ENCODE assay signal across 9 mouse cellular contexts in genomic region chr8:119743291-119744026, GRCm38 (mm10). TPM values are rescaled to one million over a fixed set of nuclear protein-coding genes. Genes with fewer than 3 reads are reported as not detected.
A peak's percentile ranks its signal among the peaks of the same experiment; 100 is the strongest.
DNase-seq lines count a peak whose midpoint lies in the region; ATAC-seq and TF ChIP-seq lines count a peak whose summit lies in the region.
"Had no signal": no experiment of that assay in that cellular context is flagged by ENCODE, and none has a peak within 500 bp of the region (broad histone marks: within the 10 kb centered on the region; RNA-seq: fewer than 3 reads in every experiment).

No protein-coding gene starts in this region.

- no peaks in the 10 kb centered on the region for H3K4me1 ChIP-seq in neural tube, embryonic 15.5 days
- H3K4me1 ChIP-seq in small intestine, adult 2 months (ENCODE audit: control insufficient read depth, insufficient read depth, insufficient read length, low read length) = 0 out of 2 replicates have a peak, but pooled peaks cover 2% of the 10 kb centered on the region
- H3K4me1 ChIP-seq: hindbrain, embryonic 15.5 days had no signal

- no peak overlapping the region for H3K27ac ChIP-seq in neural tube, embryonic 15.5 days (replicated peaks)
- no peak overlapping the region for H3K27ac ChIP-seq in small intestine, adult 2 months (ENCODE audit: insufficient read depth, low read depth, low read length)
- H3K27ac ChIP-seq: hindbrain, embryonic 15.5 days had no signal

- WGBS in neural tube, embryonic 15.5 days = 42% methylated on average over 13 of the region's 13 CpGs
- WGBS in small intestine, adult 2 months = 49% methylated on average over 13 of the region's 13 CpGs

- no peak overlapping the region for H3K4me2 ChIP-seq in neural tube, embryonic 15.5 days
- H3K4me2 ChIP-seq: hindbrain, embryonic 15.5 days had no signal

- TF ChIP-seq CTCF in small intestine, adult 2 months (IDR thresholded peaks at IDR 0.05; ENCODE audit: extremely low read depth, insufficient read length, insufficient replicate concordance, low read depth, low read length) = peak; percentile 65; the same call in 1 of the 2 replicates

- H3K4me3 ChIP-seq in neural tube, embryonic 15.5 days (replicated peaks) = no peak overlapping the region
- H3K4me3 ChIP-seq in small intestine, adult 2 months (ENCODE audit: low read depth, low read length) = no peak overlapping the region
- H3K4me3 ChIP-seq: hindbrain, embryonic 15.5 days had no signal

- H3K9me3 ChIP-seq in neural tube, embryonic 15.5 days (replicated peaks) = no peaks in the 10 kb centered on the region
- H3K9me3 ChIP-seq: hindbrain, embryonic 15.5 days had no signal

- no peaks in the 10 kb centered on the region for H3K36me3 ChIP-seq in neural tube, embryonic 15.5 days
- H3K36me3 ChIP-seq in small intestine, adult 2 months (ENCODE audit: control insufficient read depth, insufficient read depth, low read length) = no peaks in the 10 kb centered on the region
- H3K36me3 ChIP-seq: hindbrain, embryonic 15.5 days had no signal

- TF ChIP-seq POLR2A in small intestine, adult 2 months (IDR thresholded peaks at IDR 0.05; ENCODE audit: low read depth, low read length) = no peak

- H3K9ac ChIP-seq in neural tube, embryonic 15.5 days (replicated peaks) = no peak overlapping the region
- H3K9ac ChIP-seq: hindbrain, embryonic 15.5 days had no signal

- ATAC-seq in neural tube, embryonic 15.5 days (ENCODE audit: low FRiP score) = no peak

- peak; percentile 41 to 73 for DNase-seq in adrenal gland, adult (ENCODE audit: inconsistent age in 2 of 2, low spot score in 1 of 2)
- DNase-seq in adrenal gland, postnatal 4 days (ENCODE audit: low spot score in 2 of 2) = no peak
- peak; percentile 62 for DNase-seq in neural tube, embryonic 10.5 days (ENCODE audit: extremely low spot score, low spot score)
- peak; percentile 85 for DNase-seq in embryo, embryonic 10 days (ENCODE audit: low spot score)
- DNase-seq in heart, postnatal 4 days = peak; percentile 71
- DNase-seq in lung, adult 18-20 months = peak; percentile 33 to 66

- H3K27me3 ChIP-seq in neural tube, embryonic 15.5 days (replicated peaks) = no peaks in the 10 kb centered on the region
- no peaks in the 10 kb centered on the region for H3K27me3 ChIP-seq in small intestine, adult 2 months (ENCODE audit: control insufficient read depth, insufficient read depth, low read length)
- H3K27me3 ChIP-seq: hindbrain, embryonic 15.5 days had no signal

RNA-seq across cellular contexts. Expression of gene Tldc1, which starts 34.8 kb away (rescaled TPM):
- 10 to 100 TPM; 16.7 to 17.3 TPM for total RNA-seq in adrenal gland, postnatal 4 days (2021)
- polyA plus RNA-seq in neural tube, embryonic 15.5 days (2015; fragmentation: Nextera tagmentation; extraction: Ambion mirVana) = 10.0 and 12.0 TPM in 2 replicates
- total RNA-seq in heart, postnatal 4 days (2021) = 1 to 10 TPM; 9.0 to 9.2 TPM
- 4.6 and 7.4 TPM in 2 replicates for polyA plus RNA-seq in small intestine, adult 2 months (2012; rRNA removed)

RNA-seq across cellular contexts. Expression of gene Atp2c2, which starts 43.6 kb away (rescaled TPM):
- under 1 TPM; 0.42 to 0.48 TPM for total RNA-seq in adrenal gland, postnatal 4 days (2021)
- polyA plus RNA-seq in neural tube, embryonic 15.5 days (2015; fragmentation: Nextera tagmentation; extraction: Ambion mirVana) = 0.36 and 0.41 TPM in 2 replicates
- not detected for total RNA-seq in heart, postnatal 4 days (2021)
- 3.0 and 4.8 TPM in 2 replicates for polyA plus RNA-seq in small intestine, adult 2 months (2012; rRNA removed)

Comparison
In these comparisons a context has a peak if more than half of its experiments do, and no peak if none do; other contexts are left out.
1. DNase-seq: peak in adrenal gland, adult (2 of 2), neural tube, embryonic 10.5 days (single experiment), embryo, embryonic 10 days (single experiment), heart, postnatal 4 days (single experiment) and lung, adult 18-20 months (2 of 2); none in adrenal gland, postnatal 4 days (0 of 2).